Mouse (Mus musculus): ENCODE results near the gene Fermt3.

GRCm38 (mm10) chr19:6992011-6992858 lies 27.0 kb downstream of the Fermt3 start, which contains the start of gene Dnajc4:
- TF ChIP-seq POLR2A (IDR thresholded peaks at IDR 0.05; ENCODE audit: low read depth, low read length): peak; percentile 14
- TF ChIP-seq CTCF (conservative IDR thresholded peaks at IDR 0.05; ENCODE audit: insufficient read depth, insufficient read length, low read depth, low read length): 0 out of 2 replicates have a peak, but pooled peaks have one; percentile 1
